Mouse (Mus musculus) intestine, embryonic 16.5 days (tissue): ENCODE data around the gene Neurl1a. TPM values are rescaled to one million over a fixed set of nuclear protein-coding genes. Genes with fewer than 3 reads are reported as not detected.
"Not testable (repeated sequence)": the region's sequence is repeated elsewhere in the genome, so short reads cannot be mapped to it uniquely, and the experiment has no call there.

Experiments
- ATAC-seq: fragments of 200-750 bp; cut with Nextera tagmentation; 2 replicates; pipeline ENCODE4 v1.8.0; 2017; ENCODE audit warnings: moderate TSS enrichment, moderate library complexity
- H3K27ac ChIP-seq: fragments of 300-500 bp; sonication (generic); 2 replicates; pipeline ENCODE4 v1.5.1; 2014; ENCODE audit warnings: mild to moderate bottlenecking, low read length
- H3K27me3 ChIP-seq: fragments of 300-500 bp; sonication (generic); replicated peaks from 2 replicates; pipeline ENCODE4 v1.6.1; 2014; ENCODE audit warnings: low read length, control low read depth, mixed read lengths; ENCODE audit not compliant: control insufficient read depth, insufficient read depth
- H3K36me3 ChIP-seq: fragments of 300-500 bp; sonication (generic); 2 replicates; pipeline ENCODE4 v1.6.1; 2014; ENCODE audit warnings: low read length, control low read depth; ENCODE audit not compliant: control insufficient read depth, insufficient read depth
- H3K4me1 ChIP-seq: fragments of 300-500 bp; sonication (generic); 2 replicates; pipeline ENCODE4 v1.6.1; 2014; ENCODE audit warnings: low read length, control low read depth, mixed read lengths; ENCODE audit not compliant: control insufficient read depth, insufficient read depth
- H3K4me2 ChIP-seq: fragments of 300-500 bp; sonication (generic); 2 replicates; pipeline ENCODE4 v1.6.1; 2014; ENCODE audit warnings: low read depth, low read length, control low read depth
- H3K4me3 ChIP-seq: fragments of 300-500 bp; sonication (generic); 2 replicates; pipeline ENCODE4 v1.5.1; 2014; ENCODE audit warnings: mild to moderate bottlenecking, low read length
- H3K9ac ChIP-seq: fragments of 300-500 bp; sonication (generic); 2 replicates; pipeline ENCODE4 v1.6.1; 2014; ENCODE audit warnings: low read depth, low read length
- H3K9me3 ChIP-seq: fragments of 300-500 bp; sonication (generic); 2 replicates; pipeline ENCODE4 v1.6.1; 2016; ENCODE audit warnings: low read length, control low read depth; ENCODE audit not compliant: control insufficient read depth
- whole genome bisulfite sequencing: fragments of 180-500 bp; shearing (Covaris S2); extraction: QIAGEN DNeasy Blood & Tissue Kit; methylation state at CpG from one replicate; pipeline ENCODE4 v1.1.7; 2014; 5-methylcytosine and 5-hydroxymethylcytosine counted together
- polyA plus RNA-seq: library from polyadenylated mRNA; unstranded; fragments of >200 nt; fragmentation: Nextera tagmentation; extraction: Ambion mirVana; gene quantifications from 2 replicates; pipeline ENCODE4 v1.2.1, GENCODE M21; 2015

Neurl1a gene
- 3.7 and 4.2 TPM in 2 replicates for polyA plus RNA-seq

DNA sequence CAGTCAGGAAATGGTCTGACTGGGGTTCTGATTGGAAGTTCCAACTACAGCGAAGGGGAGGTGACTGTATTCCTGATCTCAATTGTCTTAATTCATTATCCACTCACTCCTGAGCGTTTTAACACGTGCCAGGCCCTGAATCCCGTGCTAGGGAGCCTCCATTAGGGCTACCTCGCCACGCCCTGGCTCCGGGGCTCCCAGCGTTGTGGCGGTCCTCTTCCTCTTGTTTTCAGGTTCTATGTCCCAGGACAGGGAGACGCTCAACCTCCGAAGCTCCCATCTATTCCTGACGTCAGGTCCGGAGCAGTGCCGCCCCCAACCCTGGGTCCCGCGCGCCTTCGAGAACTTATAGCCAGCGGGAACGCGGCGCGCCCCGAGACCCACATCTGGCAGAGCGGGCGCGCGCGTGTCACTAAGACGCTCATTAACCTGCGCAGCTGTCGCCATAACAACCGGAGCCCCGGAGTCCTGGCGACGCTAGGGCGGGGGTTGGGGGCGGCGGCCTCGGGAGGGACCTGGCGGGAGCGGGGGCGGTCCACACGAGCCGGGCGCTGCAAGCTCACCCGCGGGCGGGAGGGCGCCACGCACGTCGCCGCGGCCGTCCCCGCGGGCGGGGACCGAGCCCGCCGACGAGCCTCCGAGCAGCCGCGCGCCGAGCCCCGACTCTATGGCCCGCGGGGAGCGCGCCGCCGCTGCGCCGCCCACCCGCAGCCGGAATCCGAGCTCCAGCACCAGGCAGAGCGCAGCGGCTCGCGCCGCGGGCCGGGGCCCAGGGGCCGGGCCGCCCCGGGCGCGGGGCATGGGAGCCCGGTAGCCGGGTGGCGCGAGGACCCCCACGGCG is at the start of gene Neurl1a:
Gene Neurl1a (plus strand): TSS at position 390 of the 841 bp plus-strand sequence.
- Histone ChIP-seq H3K4me3 (peak within 1 kb of the TSS; percentile 72), H3K27me3 (peaks cover 7% of the 10 kb centered on the region)

DNA sequence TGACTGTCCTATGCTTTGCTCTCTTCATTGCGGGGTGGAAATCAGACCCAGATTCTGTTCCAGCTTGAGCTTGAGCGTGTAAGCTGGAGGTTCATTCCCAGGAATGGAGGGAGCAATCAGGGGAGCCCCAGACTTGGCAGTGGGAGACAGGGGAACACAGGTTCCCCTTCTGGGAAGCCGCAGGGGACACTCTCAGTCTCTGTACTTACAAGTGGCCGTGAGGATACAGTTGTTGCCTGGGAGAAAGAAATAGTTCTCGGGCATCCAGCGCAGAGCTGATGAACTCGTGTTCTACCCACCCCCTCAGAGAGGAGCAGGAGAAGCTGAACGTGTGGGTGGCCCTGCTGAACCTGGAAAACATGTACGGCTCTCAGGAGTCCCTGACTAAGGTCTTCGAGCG is 49.8 kb upstream of the Neurl1a start:
- no peaks in the 10 kb centered on the region for H3K9me3 ChIP-seq
- no peaks in the 10 kb centered on the region for H3K27me3 ChIP-seq
- 92% methylated on average over 11 of the region's 11 CpGs for WGBS
- H3K36me3 ChIP-seq: peaks cover 45% of the 10 kb centered on the region
- H3K4me2 ChIP-seq: no peak overlapping the region
- H3K4me1 ChIP-seq: no peaks in the 10 kb centered on the region
- no peak for ATAC-seq
- no peak overlapping the region for H3K4me3 ChIP-seq
- no peak overlapping the region for H3K27ac ChIP-seq
- no peak overlapping the region for H3K9ac ChIP-seq

More for the DNA sequence above, at the start of gene Neurl1a:
- Histone ChIP-seq H3K9ac (peak within 1 kb of the TSS; percentile 78), H3K9me3 (no peaks in the 10 kb centered on the region; the same call in 1 of the 2 replicates), H3K27ac (peak within 1 kb of the TSS; percentile 28), H3K36me3 (no peaks in the 10 kb centered on the region), H3K4me1 (no peaks in the 10 kb centered on the region; the same call in 1 of the 2 replicates), H3K4me2 (peak within 1 kb of the TSS; percentile 98)
- WGBS: under 1% methylated on average over 73 of the region's 98 CpGs
- peak; percentile 74 for ATAC-seq

DNA sequence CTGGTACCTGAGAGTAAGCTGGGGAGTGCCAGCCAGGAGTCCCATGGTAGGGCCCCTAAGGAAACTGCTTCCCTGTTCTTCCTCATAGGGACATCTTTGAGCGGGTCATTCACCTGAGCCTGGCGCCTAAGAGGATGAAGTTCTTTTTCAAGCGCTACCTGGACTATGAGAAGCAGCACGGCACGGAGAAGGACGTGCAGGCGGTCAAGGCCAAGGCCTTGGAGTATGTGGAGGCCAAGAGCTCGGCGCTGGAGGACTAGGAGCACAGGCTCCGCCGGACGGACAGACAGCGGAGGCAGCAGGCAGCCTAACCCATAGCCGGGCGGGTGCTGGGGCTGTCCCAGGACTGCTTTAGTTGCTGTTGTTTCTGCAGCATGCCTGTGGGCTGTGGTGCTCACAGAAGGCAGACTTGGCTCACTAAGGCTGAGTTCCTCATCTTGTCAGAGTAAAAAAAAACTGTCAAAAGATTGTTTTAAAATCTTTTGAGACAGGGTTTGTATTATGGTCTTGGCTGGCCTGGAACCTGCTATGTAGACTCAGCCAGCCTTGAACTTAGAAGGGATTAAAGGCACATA is 48.0 kb upstream of the Neurl1a start:
- no peaks in the 10 kb centered on the region for H3K4me1 ChIP-seq
- no peak overlapping the region for H3K27ac ChIP-seq
- no peaks in the 10 kb centered on the region for H3K27me3 ChIP-seq
- peaks cover 39% of the 10 kb centered on the region for H3K36me3 ChIP-seq
- no peak overlapping the region for H3K4me2 ChIP-seq
- no peaks in the 10 kb centered on the region for H3K9me3 ChIP-seq
- H3K4me3 ChIP-seq: no peak overlapping the region
- H3K9ac ChIP-seq: no peak overlapping the region
- 96% methylated on average over 15 of the region's 15 CpGs for WGBS
- ATAC-seq: no peak

DNA sequence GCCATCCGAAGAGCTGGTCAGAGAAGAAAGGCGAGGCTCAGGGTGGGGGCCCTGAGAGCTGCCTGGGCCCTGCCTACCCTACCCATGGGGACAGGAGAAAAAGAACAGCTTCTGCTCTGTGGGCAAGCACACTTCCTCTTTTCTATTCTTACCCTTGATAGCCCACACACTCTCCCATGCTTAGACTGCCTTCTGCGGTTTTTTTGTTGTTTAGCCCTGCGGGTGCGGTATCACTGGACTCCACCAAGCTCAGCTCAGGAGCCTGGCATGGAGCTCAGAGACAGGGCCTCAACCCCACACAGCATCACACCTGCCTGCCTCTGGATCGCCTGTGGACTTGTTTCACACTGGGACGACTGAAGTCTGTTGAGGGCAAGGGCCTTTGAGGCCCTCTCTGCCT is 45.5 kb upstream of the Neurl1a start:
- H3K27me3 ChIP-seq: no peaks in the 10 kb centered on the region
- H3K4me2 ChIP-seq: no peak overlapping the region
- H3K9me3 ChIP-seq: no peaks in the 10 kb centered on the region
- H3K4me1 ChIP-seq: peaks cover 11% of the 10 kb centered on the region
- no peak overlapping the region for H3K27ac ChIP-seq
- no peak for ATAC-seq
- peaks cover 23% of the 10 kb centered on the region; the same call in 1 of the 2 replicates for H3K36me3 ChIP-seq
- H3K9ac ChIP-seq: no peak overlapping the region
- no peak overlapping the region for H3K4me3 ChIP-seq
- 85% methylated on average over 7 of the region's 7 CpGs for WGBS

DNA sequence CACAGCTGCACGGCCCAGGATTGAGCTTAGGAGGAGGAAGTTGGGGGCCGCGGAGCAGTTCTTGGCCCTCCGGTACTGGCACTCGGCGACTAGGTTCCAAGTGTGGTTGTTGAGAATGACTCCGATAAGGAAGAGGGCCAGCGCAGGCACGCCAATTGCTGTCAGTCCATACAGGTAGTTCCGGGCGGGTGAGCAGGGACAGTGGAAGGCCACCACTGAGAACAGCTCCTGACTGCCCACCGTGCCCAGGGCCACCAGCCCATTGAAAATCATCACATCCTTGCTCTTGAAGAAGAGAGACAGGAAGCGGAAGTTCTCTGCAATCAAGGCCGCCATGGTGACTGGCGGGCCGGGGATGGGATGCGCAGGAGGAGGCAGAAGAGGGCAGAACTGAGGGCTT is 43.1 kb upstream of the Neurl1a start:
- H3K9ac ChIP-seq: no peak overlapping the region
- no peaks in the 10 kb centered on the region for H3K9me3 ChIP-seq
- WGBS: 91% methylated on average over 17 of the region's 17 CpGs
- peaks cover 14% of the 10 kb centered on the region; the same call in 1 of the 2 replicates for H3K36me3 ChIP-seq
- no peak overlapping the region for H3K27ac ChIP-seq
- H3K4me3 ChIP-seq: no peak overlapping the region
- H3K27me3 ChIP-seq: no peaks in the 10 kb centered on the region
- H3K4me1 ChIP-seq: peaks cover 18% of the 10 kb centered on the region
- ATAC-seq: no peak
- H3K4me2 ChIP-seq: no peak overlapping the region

DNA sequence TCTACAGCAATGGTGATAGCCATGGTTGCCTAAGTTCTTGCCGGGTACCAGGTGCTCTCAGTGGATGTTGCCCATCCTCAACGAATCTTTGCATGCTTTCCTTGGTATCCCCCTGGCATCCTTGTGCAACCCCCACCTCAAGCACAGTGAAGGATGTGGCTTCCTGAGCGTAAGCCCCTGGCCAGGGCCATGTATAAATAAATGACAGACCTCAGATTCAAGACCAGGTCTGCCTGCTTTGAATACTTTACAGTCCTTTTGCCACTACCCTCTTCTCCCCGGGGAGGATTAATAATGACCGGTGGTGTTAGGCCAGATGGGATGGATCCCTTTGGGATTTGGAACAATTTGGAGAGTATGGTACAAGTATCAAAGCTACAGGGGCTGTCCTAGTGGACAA is 42.5 kb upstream of the Neurl1a start:
- Histone ChIP-seq H3K4me1 (peaks cover 18% of the 10 kb centered on the region), H3K27me3 (no peaks in the 10 kb centered on the region), H3K9me3 (no peaks in the 10 kb centered on the region), H3K36me3 (peaks cover 11% of the 10 kb centered on the region; the same call in 1 of the 2 replicates), H3K27ac (no peak overlapping the region), H3K4me3 (no peak overlapping the region), H3K9ac (no peak overlapping the region), H3K4me2 (no peak overlapping the region; the same call in 1 of the 2 replicates)
- WGBS: 81% methylated on average over 5 of the region's 5 CpGs
- ATAC-seq: no peak

DNA sequence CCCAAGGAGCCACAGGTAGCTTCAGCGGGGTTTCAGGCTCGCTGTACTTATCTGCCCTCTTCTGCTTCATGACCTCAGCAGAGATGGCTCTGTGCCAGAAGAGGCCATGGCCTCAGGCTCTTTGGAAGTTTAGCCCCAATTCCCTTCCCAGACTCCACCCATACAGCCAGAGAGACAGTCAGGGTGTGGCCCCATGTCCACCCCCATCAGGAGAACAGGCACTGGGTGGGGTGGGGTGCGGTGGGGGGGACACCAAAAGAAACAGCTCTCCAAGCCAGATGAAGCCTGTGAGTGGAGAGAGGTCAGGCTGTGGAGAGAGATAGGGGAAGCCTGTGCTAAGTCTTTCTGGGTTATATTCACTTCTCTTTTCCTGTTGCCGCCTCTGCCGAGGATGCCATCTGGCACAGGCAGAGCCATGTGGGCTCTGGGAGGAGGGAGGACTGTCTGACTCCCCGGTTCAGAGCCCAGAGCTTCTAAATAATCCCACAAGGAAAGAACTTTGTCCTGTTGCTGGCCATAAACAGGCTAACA is 41.5 kb upstream of the Neurl1a start:
- H3K36me3 ChIP-seq: peaks cover 11% of the 10 kb centered on the region; the same call in 1 of the 2 replicates
- H3K4me2 ChIP-seq: peak overlapping the region; percentile 59
- no peaks in the 10 kb centered on the region for H3K9me3 ChIP-seq
- H3K9ac ChIP-seq: peak overlapping the region; percentile 73
- H3K4me1 ChIP-seq: peaks cover 18% of the 10 kb centered on the region
- no peaks in the 10 kb centered on the region for H3K27me3 ChIP-seq
- 23% methylated on average over 6 of the region's 6 CpGs for WGBS
- peak overlapping the region; percentile 47 for H3K4me3 ChIP-seq
- H3K27ac ChIP-seq: peak overlapping the region; percentile 77
- peak; percentile 76 for ATAC-seq

DNA sequence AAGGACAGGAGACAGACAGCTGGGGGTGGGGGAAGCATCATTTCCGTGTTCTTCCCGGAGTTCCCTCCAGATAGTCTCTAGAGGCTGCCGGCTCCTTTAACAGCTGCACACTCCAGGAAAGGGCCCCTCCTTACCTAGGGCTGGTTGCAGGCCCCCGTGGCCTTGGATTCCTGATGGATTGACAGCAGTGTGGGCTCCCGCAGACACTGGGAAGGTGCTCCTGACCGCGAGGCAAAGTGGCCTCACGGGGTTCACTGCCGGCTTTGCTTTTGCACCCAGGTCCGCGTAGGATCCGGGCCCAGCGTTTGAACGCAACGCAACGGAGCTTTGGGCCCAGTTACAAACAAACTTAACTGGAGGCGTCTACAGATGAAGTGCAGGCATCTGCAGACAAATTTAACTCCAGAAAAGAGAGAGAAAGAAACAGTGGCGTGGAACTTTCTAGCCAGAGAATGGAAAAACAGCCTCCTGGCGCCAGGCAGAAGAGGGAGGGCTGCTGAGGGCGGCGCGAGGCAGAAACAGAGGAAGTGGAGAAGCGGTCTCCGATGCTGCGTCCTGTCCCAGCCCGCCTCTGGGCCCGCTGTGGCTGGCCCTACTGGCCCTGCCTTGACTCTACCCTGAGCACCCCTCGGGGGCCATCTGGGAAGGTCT is 40.7 kb upstream of the Neurl1a start, which contains the start of gene Calhm2:
Gene Calhm2 (minus strand): TSS at position 524 of the 651 bp plus-strand sequence.
- Histone ChIP-seq H3K4me3 (peak within 1 kb of the TSS; percentile 47), H3K9me3 (no peaks in the 10 kb centered on the region), H3K36me3 (peaks cover 4% of the 10 kb centered on the region; the same call in 1 of the 2 replicates), H3K4me1 (peaks cover 18% of the 10 kb centered on the region), H3K27ac (peak within 1 kb of the TSS; percentile 77), H3K27me3 (no peaks in the 10 kb centered on the region), H3K4me2 (peak within 1 kb of the TSS; percentile 59), H3K9ac (peak within 1 kb of the TSS; percentile 73)
- WGBS: 2% methylated on average over 28 of the region's 28 CpGs
- ATAC-seq: peak; percentile 73

DNA sequence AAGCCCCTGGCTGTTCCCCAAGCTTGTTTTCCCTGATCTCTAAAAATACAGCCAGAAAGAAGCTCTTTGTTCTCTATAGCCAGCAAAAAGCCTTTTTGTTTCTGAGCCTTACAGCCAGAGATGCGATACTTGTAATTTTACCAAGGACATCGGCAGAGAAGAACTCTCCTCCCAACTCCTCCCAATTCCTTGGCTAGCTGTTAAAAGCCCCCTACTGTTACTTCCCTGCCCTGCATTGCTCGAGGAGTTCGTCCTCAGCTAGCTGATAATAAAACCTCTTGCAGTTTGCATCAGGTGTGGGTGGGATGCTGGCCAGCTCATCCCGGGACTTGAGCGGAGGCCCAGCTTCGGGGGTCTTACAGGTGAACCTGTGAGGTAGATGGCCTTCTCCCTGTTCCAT is 39.0 kb upstream of the Neurl1a start:
- WGBS: 31% methylated on average over 7 of the region's 7 CpGs
- H3K9ac ChIP-seq, ATAC-seq, H3K4me2 ChIP-seq, H3K4me3 ChIP-seq, H3K27ac ChIP-seq, H3K27me3 ChIP-seq, H3K36me3 ChIP-seq, H3K9me3 ChIP-seq: not testable (repeated sequence)
- peaks cover 18% of the 10 kb centered on the region for H3K4me1 ChIP-seq
